Mouse (Mus musculus) heart, adult 18-20 months (tissue): ENCODE results near the gene Igfbp1. TPM values are rescaled to one million over a fixed set of nuclear protein-coding genes. Genes with fewer than 3 reads are reported as not detected.
A peak's percentile ranks its signal among the peaks of the same experiment; 100 is the strongest.
"Not testable (repeated sequence)": the region's sequence is repeated elsewhere in the genome, so short reads cannot be mapped to it uniquely, and the experiment has no call there.

Source experiments
- DNase-seq, 2 experiments: peaks; one replicate each; pipeline ENCODE4 v3.0.0; 2021 to 2022; ENCODE audit warnings: mixed read lengths in 1 of 2
- total RNA-seq, 2 experiments: library from RNA; stranded (reverse); gene quantifications; 2 replicates each; pipeline ENCODE4 v1.2.3; 2021

Igfbp1 gene
- total RNA-seq, 2 experiments from 2014 or later: not detected

- DNase-seq: no peak
Measured at GRCm38 (mm10) chr11:7195312-7195685, 2.3 kb upstream of the Igfbp1 start.

- DNase-seq: no peak
Measured at GRCm38 (mm10) chr11:7198006-7198405, 424 bp downstream of the Igfbp1 start.

GRCm38 (mm10) chr11:7198481-7199256, 1.1 kb downstream of the Igfbp1 start:
- no peak for DNase-seq

- DNase-seq: peak; percentile 55 to 82
Measured at GRCm38 (mm10) chr11:7199736-7200392, 2.3 kb downstream of the Igfbp1 start.

GRCm38 (mm10) chr11:7200393-7200783, 2.8 kb downstream of the Igfbp1 start:
- DNase-seq: no peak

GRCm38 (mm10) chr11:7202206-7202605, 4.6 kb downstream of the Igfbp1 start:
- DNase-seq: no peak

GRCm38 (mm10) chr11:7203846-7204245, 6.3 kb downstream of the Igfbp1 start:
- no peak for DNase-seq

- DNase-seq: peak; percentile 66 to 84
Measured at GRCm38 (mm10) chr11:7210343-7210742, 12.8 kb downstream of the Igfbp1 start.

GRCm38 (mm10) chr11:7211211-7211610, 13.6 kb downstream of the Igfbp1 start:
- no peak for DNase-seq

GRCm38 (mm10) chr11:7212126-7212798, 14.7 kb downstream of the Igfbp1 start:
- peak in 1 of 2 experiments; percentile 22 for DNase-seq

GRCm38 (mm10) chr11:7213161-7213500, 15.5 kb downstream of the Igfbp1 start:
- DNase-seq: no peak

GRCm38 (mm10) chr11:7213501-7214341, 16.1 kb downstream of the Igfbp1 start, which contains the start of gene Igfbp3:
Gene Igfbp3 (minus strand): TSS chr11:7213923.
- peak; percentile 51 to 58 for DNase-seq

- peak in 1 of 2 experiments; percentile 55 for DNase-seq
Measured at GRCm38 (mm10) chr11:7214342-7214660, 16.7 kb downstream of the Igfbp1 start.

GRCm38 (mm10) chr11:7214761-7215160, 17.2 kb downstream of the Igfbp1 start:
- peak; percentile 51 to 67 for DNase-seq

GRCm38 (mm10) chr11:7215703-7216102, 18.1 kb downstream of the Igfbp1 start:
- DNase-seq: peak; percentile 43 to 81

- not testable (repeated sequence) for DNase-seq
Measured at GRCm38 (mm10) chr11:7221826-7222225, 24.2 kb downstream of the Igfbp1 start.

- DNase-seq: no peak
Measured at GRCm38 (mm10) chr11:7226200-7226599, 28.6 kb downstream of the Igfbp1 start.

- DNase-seq: no peak
Measured at GRCm38 (mm10) chr11:7226810-7227550, 29.4 kb downstream of the Igfbp1 start.

GRCm38 (mm10) chr11:7228107-7228506, 30.5 kb downstream of the Igfbp1 start:
- no peak for DNase-seq

GRCm38 (mm10) chr11:7230000-7230399, 32.4 kb downstream of the Igfbp1 start:
- no peak for DNase-seq

GRCm38 (mm10) chr11:7231958-7232357, 34.4 kb downstream of the Igfbp1 start:
- no peak for DNase-seq

GRCm38 (mm10) chr11:7233333-7233732, 35.8 kb downstream of the Igfbp1 start:
- no peak for DNase-seq
